Mouse (Mus musculus) left cerebral cortex, adult 11 months (tissue): ENCODE measurements around the gene Olfr55.
"Not testable (repeated sequence)": the region's sequence is repeated elsewhere in the genome, so short reads cannot be mapped to it uniquely, and the experiment has no call there.

Experiments used
- DNase-seq: peaks from one replicate; pipeline ENCODE4 v3.0.0; 2022; ENCODE audit warnings: low spot score

Olfr55 gene

DNA sequence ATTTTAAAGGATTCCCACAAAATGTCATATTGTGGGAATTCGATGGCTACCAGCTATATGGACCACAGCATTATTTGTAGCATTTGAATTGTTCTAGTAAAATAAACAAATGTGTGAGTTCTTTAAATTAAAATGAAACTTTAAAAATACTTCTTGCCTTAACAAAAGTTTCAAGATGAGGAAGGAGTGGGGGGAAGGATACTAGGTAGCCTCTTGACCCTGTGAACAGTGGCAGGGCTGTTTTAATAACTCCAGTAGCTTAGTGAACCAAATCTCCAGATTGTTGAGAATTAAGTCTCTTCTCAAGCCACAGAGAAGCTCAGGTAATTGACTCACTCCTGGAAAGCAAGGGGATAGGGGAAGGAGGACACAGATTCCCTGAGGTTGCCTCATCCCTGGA lies at the start of gene Olfr55:
Olfr55 (plus strand) TSS at position 301 of the 400 bp plus-strand sequence.
- DNase-seq, result not testable (repeated sequence)

- DNase-seq, result no peak
Observed at GRCm38 (mm10) chr17:33124546-33124945, 43.7 kb upstream of the Olfr55 start.

DNA sequence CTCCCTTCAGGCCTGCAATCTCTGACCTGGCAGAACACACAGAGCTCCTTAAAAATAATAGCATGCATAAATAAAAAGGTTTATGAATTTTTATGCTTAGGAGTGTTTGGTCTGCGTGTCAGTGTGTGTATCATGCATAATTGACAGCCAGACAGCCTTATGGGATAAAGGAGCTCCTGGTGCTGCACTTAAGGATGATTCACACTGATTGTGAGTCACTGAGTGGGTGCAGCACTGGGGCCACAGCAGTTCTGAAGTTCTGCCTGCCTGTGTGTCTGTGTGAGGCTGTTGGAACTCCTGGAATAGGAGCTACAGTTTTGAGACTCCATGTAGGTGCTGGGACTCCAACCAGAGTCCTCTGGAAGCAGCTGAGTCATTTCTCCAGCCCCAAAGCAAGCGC lies 42.0 kb upstream of the Olfr55 start:
- DNase-seq, result no peak

- DNase-seq, result no peak
Observed at GRCm38 (mm10) chr17:33139261-33139820, 28.9 kb upstream of the Olfr55 start, which contains the start of gene Morc2b. TSS of gene Morc2b (minus strand) at chr17:33139683.

- not testable (repeated sequence) for DNase-seq
Observed at GRCm38 (mm10) chr17:33191002-33191401, 22.8 kb downstream of the Olfr55 start, which contains the start of gene Olfr239. TSS of gene Olfr239 (plus strand) at chr17:33191302.

GRCm38 (mm10) chr17:33221590-33221989 lies 53.3 kb downstream of the Olfr55 start, which contains the start of gene Olfr1564:
TSS of gene Olfr1564 (minus strand) at chr17:33221690.
- no peak for DNase-seq
